Comparison of ENCODE assay signal across 4 mouse cellular contexts in the genomic region with DNA sequence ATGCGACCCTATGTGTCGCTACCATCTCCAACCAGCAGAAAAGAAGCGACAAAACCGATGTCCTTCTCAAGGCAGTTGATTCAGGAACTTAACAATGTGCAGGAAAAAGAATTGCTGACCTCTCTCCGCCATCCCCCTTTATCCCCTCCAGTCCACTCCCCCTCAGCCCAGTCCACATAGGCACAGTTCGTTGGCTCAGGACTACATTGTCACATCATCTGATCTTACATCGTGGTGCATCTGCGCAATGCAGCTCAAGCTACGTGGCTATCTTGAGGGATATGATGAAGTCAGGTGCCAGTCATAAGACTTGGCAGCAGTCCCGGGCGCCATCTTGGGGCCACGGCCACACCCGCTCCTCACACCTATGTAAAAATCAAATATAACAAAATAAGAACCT. TPM values are rescaled to one million over a fixed set of nuclear protein-coding genes. Genes with fewer than 3 reads are reported as not detected.
DNase-seq lines count a peak whose midpoint lies in the region; TF ChIP-seq lines count a peak whose summit lies in the region.
"Not testable (repeated sequence)": the region's sequence is repeated elsewhere in the genome, so short reads cannot be mapped to it uniquely, and the experiment has no call there.

No protein-coding gene starts in this region.

- H3K9ac ChIP-seq in ES-E14 (ENCODE audit: insufficient read depth, low read depth, low read length, poor library complexity, severe bottlenecking) (peak overlapping the region; percentile 26; the same call in 1 of the 2 replicates), MEL (ENCODE audit: control insufficient read depth, low read depth, low read length, poor library complexity, severe bottlenecking) (peak overlapping the region; percentile 66)

- peak; percentile 14 to 75; a peak in 3 of 4 replicates for TF ChIP-seq EP300 in MEL (IDR thresholded peaks at IDR 0.05; ENCODE audit: low read depth in 1 of 2, low read length in 2 of 2)

- H3K27ac ChIP-seq in ES-E14 (ENCODE audit: insufficient read depth, low read depth, low read length, poor library complexity, severe bottlenecking), result not testable (repeated sequence)
- peak overlapping the region; percentile 74 for H3K27ac ChIP-seq in MEL (ENCODE audit: control insufficient read depth, low read depth, low read length)

- in situ Hi-C loops in ES-E14 (cut with MboI; ENCODE audit: low sequenced_read_pairs in 2 of 2, unreplicated experiment in 2 of 2), result not testable (repeated sequence)

- not testable (repeated sequence) for H3K79me2 ChIP-seq in MEL (ENCODE audit: control insufficient read depth, insufficient read depth, low read length, poor library complexity)

- TF ChIP-seq POLR2A in MEL (IDR thresholded peaks at IDR 0.05; ENCODE audit: control insufficient read depth in 1 of 2, insufficient read depth in 1 of 2, low read depth in 1 of 2, low read length in 2 of 2, poor library complexity in 1 of 2), result peak; percentile 71 to 72

- H3K9me3 ChIP-seq in ES-E14 (ENCODE audit: control insufficient read depth, insufficient read depth, low read depth, low read length); MEL (replicated peaks; ENCODE audit: insufficient read depth, low read length): not testable (repeated sequence)

- TF ChIP-seq RAD21 in MEL (IDR thresholded peaks at IDR 0.05; ENCODE audit: low read depth, low read length), result not testable (repeated sequence)

- not testable (repeated sequence) for H3K27me3 ChIP-seq in MEL (ENCODE audit: control insufficient read depth in 1 of 2, insufficient read depth in 2 of 2, low read length in 2 of 2)

- peaks cover 7 to 11% of the 10 kb centered on the region in 2 experiments; a peak in 2 of 4 replicates for H3K4me1 ChIP-seq in ES-E14 (ENCODE audit: control insufficient read depth in 2 of 2, insufficient read depth in 2 of 2, low read length in 2 of 2, poor library complexity in 1 of 2)
- H3K4me1 ChIP-seq in MEL (ENCODE audit: control insufficient read depth in 1 of 2, insufficient read depth in 2 of 2, low read length in 2 of 2), result peaks cover 13 to 21% of the 10 kb centered on the region in 2 experiments

- H3K36me3 ChIP-seq in ES-E14 (ENCODE audit: control insufficient read depth, insufficient read depth, low read length, poor library complexity, severe bottlenecking), result not testable (repeated sequence)
- H3K36me3 ChIP-seq in MEL (ENCODE audit: control insufficient read depth in 1 of 2, insufficient read depth in 2 of 2, low read length in 2 of 2), result peaks cover 0 to 21% of the 10 kb centered on the region in 2 experiments; a peak in 2 of 4 replicates

- DNase-seq in ES-E14 (ENCODE audit: low read depth, low spot score), result not testable (repeated sequence)
- DNase-seq in MEL (ENCODE audit: low read depth, low spot score), result peak; percentile 93
- DNase-seq in NIH3T3 (ENCODE audit: low read depth), result peak; percentile 20
- DNase-seq in spleen, adult 12 weeks (ENCODE audit: low spot score), result peak; percentile 23

- TF ChIP-seq CTCF in MEL (IDR thresholded peaks at IDR 0.05 in 2 of 3, conservative IDR thresholded peaks at IDR 0.05 in 1 of 3; ENCODE audit: control insufficient read depth in 1 of 3, insufficient read depth in 1 of 3, low read depth in 2 of 3, low read length in 3 of 3, poor library complexity in 1 of 3, severe bottlenecking in 1 of 3), result not testable (repeated sequence)

- not testable (repeated sequence) for H3K4me3 ChIP-seq in ES-E14 (ENCODE audit: insufficient read depth in 1 of 2, low read depth in 1 of 2, low read length in 2 of 2, poor library complexity in 1 of 2, severe bottlenecking in 1 of 2)
- peak overlapping the region; percentile 5 to 41; a peak in 3 of 4 replicates for H3K4me3 ChIP-seq in MEL (ENCODE audit: control insufficient read depth in 1 of 2, insufficient read depth in 1 of 2, low read depth in 2 of 2, low read length in 2 of 2)

TF ChIP-seq in MEL, 35 proteins besides CTCF, POLR2A, EP300 and RAD21:
- TF ChIP-seq SIN3A (IDR thresholded peaks at IDR 0.05; ENCODE audit: low read length), result peak; percentile 72; the same call in 1 of the 2 replicates
- peak; percentile 94 for TF ChIP-seq BHLHE40 (IDR thresholded peaks at IDR 0.05; ENCODE audit: borderline replicate concordance, low read depth, low read length)
- peak in 1 of 2 experiments; percentile 72; a peak in 1 of 4 replicates for TF ChIP-seq USF2 (IDR thresholded peaks at IDR 0.05; ENCODE audit: borderline replicate concordance in 1 of 2, insufficient read depth in 1 of 2, low read depth in 1 of 2, low read length in 2 of 2)
- peak; percentile 44; the same call in 1 of the 2 replicates for TF ChIP-seq RCOR1 (IDR thresholded peaks at IDR 0.05; ENCODE audit: low read depth, low read length)
- peak; percentile 48; the same call in 1 of the 2 replicates for TF ChIP-seq MXI1 (IDR thresholded peaks at IDR 0.05; ENCODE audit: low read depth, low read length)
- peak; percentile 89 for TF ChIP-seq ETS1 (IDR thresholded peaks at IDR 0.05; ENCODE audit: low read depth, low read length)
- peak; percentile 76 for TF ChIP-seq NELFE (IDR thresholded peaks at IDR 0.05; ENCODE audit: low read depth, low read length)
- TF ChIP-seq TBP (IDR thresholded peaks at IDR 0.05; ENCODE audit: low read depth, low read length), result peak; percentile 72
- TF ChIP-seq ZMIZ1 (IDR thresholded peaks at IDR 0.05; ENCODE audit: low read depth, low read length), result peak; percentile 67; the same call in 1 of the 2 replicates
- TF ChIP-seq TCF12 (IDR thresholded peaks at IDR 0.05; ENCODE audit: low read depth, low read length), result peak; percentile 72; the same call in 1 of the 2 replicates
- peak; percentile 80 for TF ChIP-seq MAX (IDR thresholded peaks at IDR 0.05; ENCODE audit: low read length)
- peak; percentile 77 for TF ChIP-seq HCFC1 (IDR thresholded peaks at IDR 0.05; ENCODE audit: low read depth, low read length)
- TF ChIP-seq E2F4 (IDR thresholded peaks at IDR 0.05; ENCODE audit: borderline replicate concordance, low read depth, low read length), result 0 out of 2 replicates have a peak, but pooled peaks have one; percentile 52
- peak; percentile 50 for TF ChIP-seq GATA1 (IDR thresholded peaks at IDR 0.05; ENCODE audit: low read depth, low read length)
- TF ChIP-seq POLR2AphosphoS2 (IDR thresholded peaks at IDR 0.05; ENCODE audit: low read length), result peak; percentile 74; the same call in 1 of the 2 replicates
- peak; percentile 70; the same call in 1 of the 2 replicates for TF ChIP-seq CHD1 (IDR thresholded peaks at IDR 0.05; ENCODE audit: low read depth, low read length)
- peak; percentile 70; the same call in 1 of the 2 replicates for TF ChIP-seq MYC (IDR thresholded peaks at IDR 0.05; ENCODE audit: low read depth, low read length)
- peak; percentile 79 for TF ChIP-seq NRF1 (IDR thresholded peaks at IDR 0.05; ENCODE audit: insufficient read depth, low read depth, low read length, poor library complexity, severe bottlenecking)
- peak; percentile 89 for TF ChIP-seq USF1 (IDR thresholded peaks at IDR 0.05; ENCODE audit: low read depth, low read length)

RNA-seq across cellular contexts. Expression of a gene that starts 4.6 kb away (rescaled TPM):
- total RNA-seq in ES-E14 (2012; rRNA removed) (8.4 and 12.9 TPM in 2 replicates), MEL (2012; rRNA removed) (9.9 and 11.6 TPM in 2 replicates)
- 100 to 1,000 TPM in 1 of 2 experiments, 10 to 100 TPM in 1; 36.2 to 169 TPM for polyA plus RNA-seq in MEL (2012; ENCODE audit: insufficient read depth in 1 of 2, insufficient read length in 2 of 2, low read depth in 1 of 2, low replicate concordance in 2 of 2, missing spikeins in 1 of 2)

RNA-seq across cellular contexts. Expression of a gene that starts 19.6 kb away (rescaled TPM):
- 182 and 280 TPM in 2 replicates for total RNA-seq in ES-E14 (2012; rRNA removed)
- 276 and 301 TPM in 2 replicates for total RNA-seq in MEL (2012; rRNA removed)
- 100 to 1,000 TPM; 209 to 907 TPM for polyA plus RNA-seq in MEL (2012; ENCODE audit: insufficient read depth in 1 of 2, insufficient read length in 2 of 2, low read depth in 1 of 2, low replicate concordance in 2 of 2, missing spikeins in 1 of 2)

RNA-seq across cellular contexts. Expression of a gene that starts 30.8 kb away (rescaled TPM):
- total RNA-seq in ES-E14 (2012; rRNA removed) (82.2 and 97.2 TPM in 2 replicates), MEL (2012; rRNA removed) (29.0 and 37.7 TPM in 2 replicates)
- 100 to 1,000 TPM in 1 of 2 experiments, 10 to 100 TPM in 1; 47.7 to 268 TPM for polyA plus RNA-seq in MEL (2012; ENCODE audit: insufficient read depth in 1 of 2, insufficient read length in 2 of 2, low read depth in 1 of 2, low replicate concordance in 2 of 2, missing spikeins in 1 of 2)
